Mouse (Mus musculus) CH12.LX (cell line): Measurements from ENCODE around the gene Tiam1. TPM values are rescaled to one million over a fixed set of nuclear protein-coding genes. Genes with fewer than 3 reads are reported as not detected.

Source experiments
- DNase-seq: peaks from one replicate; pipeline ENCODE4 v3.0.0-alpha.2; 2013; ENCODE audit errors: extremely low read depth
- H3K27ac ChIP-seq: 2 replicates; pipeline ENCODE4 v1.5.1; 2012; ENCODE audit warnings: low read depth, mild to moderate bottlenecking, control low read depth, moderate library complexity; ENCODE audit not compliant: insufficient read depth
- H3K27me3 ChIP-seq: replicated peaks from 2 replicates; pipeline ENCODE3; 2012; ENCODE audit warnings: inconsistent platforms
- H3K36me3 ChIP-seq, 2 experiments: replicated peaks in 1 of 2; 2 replicates each; pipeline versions ENCODE3 to v1.6.1; 2012; ENCODE audit warnings: inconsistent platforms in 1 of 2, low read length in 1 of 2, mild to moderate bottlenecking in 1 of 2, mixed read lengths in 1 of 2, moderate library complexity in 1 of 2; ENCODE audit not compliant: control insufficient read depth in 1 of 2, insufficient read depth in 1 of 2
- H3K4me1 ChIP-seq, 2 experiments: 2 replicates each; pipeline ENCODE4 v1.6.1; 2012; ENCODE audit warnings: inconsistent platforms in 1 of 2, moderate library complexity in 1 of 2; ENCODE audit not compliant: insufficient read depth in 2 of 2, control insufficient read depth in 1 of 2
- H3K4me2 ChIP-seq: 2 replicates; pipeline ENCODE4 v1.6.1; 2012; ENCODE audit warnings: low read depth, mild to moderate bottlenecking, control low read depth; ENCODE audit not compliant: poor library complexity, insufficient read depth, severe bottlenecking
- H3K4me3 ChIP-seq, 3 experiments: fragments of 150-350 bp in 1 of 3; sonication (generic) in 1 of 3; replicated peaks in 1 of 3; 2 replicates each; pipeline versions ENCODE3 to v1.5.1; 2011 to 2012; ENCODE audit warnings: low read depth in 2 of 3, low read length in 2 of 3, mild to moderate bottlenecking in 2 of 3, moderate library complexity in 2 of 3, control low read depth in 1 of 3, improper control_type of control experiment in 1 of 3, inconsistent platforms in 1 of 3, mixed read lengths in 1 of 3; ENCODE audit not compliant: poor library complexity in 1 of 3
- H3K79me2 ChIP-seq: replicated peaks from 2 replicates; pipeline ENCODE4 v1.6.1; 2012; ENCODE audit warnings: mild to moderate bottlenecking, moderate library complexity; ENCODE audit not compliant: control insufficient read depth, poor library complexity, insufficient read depth, severe bottlenecking; ENCODE audit errors: extremely low read depth
- H3K9ac ChIP-seq: 2 replicates; pipeline ENCODE4 v1.6.1; 2012; ENCODE audit warnings: low read depth, mild to moderate bottlenecking, control low read depth, moderate library complexity; ENCODE audit not compliant: insufficient read depth
- H3K9me3 ChIP-seq: replicated peaks from 2 replicates; pipeline ENCODE3; 2012; ENCODE audit warnings: low read length, inconsistent platforms, mixed read lengths
- CHD2 ChIP-seq: IDR thresholded peaks from 2 replicates; pipeline ENCODE4 v1.6.1; 2011; ENCODE audit warnings: low read length, improper control_type of control experiment
- CTCF ChIP-seq, 2 experiments: IDR thresholded peaks in 1 of 2; conservative IDR thresholded peaks in 1 of 2; 2 replicates each; pipeline ENCODE4 v1.5.1; 2011 to 2012; ENCODE audit warnings: low read depth in 2 of 2, low read length in 2 of 2, improper control_type of control experiment in 1 of 2, inconsistent platforms in 1 of 2, mild to moderate bottlenecking in 1 of 2, moderate library complexity in 1 of 2
- E2F4 ChIP-seq: IDR thresholded peaks from 2 replicates; pipeline ENCODE4 v1.6.1; 2011; ENCODE audit warnings: low read depth, low read length, improper control_type of control experiment; ENCODE audit not compliant: insufficient replicate concordance
- ELF1 ChIP-seq: IDR thresholded peaks from 2 replicates; pipeline ENCODE4 v1.6.1; 2014; ENCODE audit warnings: low read depth, mild to moderate bottlenecking, inconsistent platforms, low read length, improper control_type of control experiment
- GABPA ChIP-seq: IDR thresholded peaks from 2 replicates; pipeline ENCODE4 v1.6.1; 2012; ENCODE audit warnings: low read depth, low read length, improper control_type of control experiment, inconsistent platforms; ENCODE audit not compliant: insufficient replicate concordance
- KAT2A ChIP-seq: IDR thresholded peaks from 2 replicates; pipeline ENCODE4 v1.6.1; 2012; ENCODE audit warnings: low read length, improper control_type of control experiment, inconsistent platforms; ENCODE audit not compliant: insufficient replicate concordance
- MXI1 ChIP-seq: IDR thresholded peaks from 2 replicates; pipeline ENCODE4 v1.6.1; 2011; ENCODE audit warnings: mild to moderate bottlenecking, low read depth, low read length, improper control_type of control experiment
- NRF1 ChIP-seq: IDR thresholded peaks from 2 replicates; pipeline ENCODE4 v1.6.1; 2014; ENCODE audit warnings: low read depth, mild to moderate bottlenecking, inconsistent platforms, low read length, improper control_type of control experiment, moderate library complexity
- PAX5 ChIP-seq: IDR thresholded peaks from 2 replicates; pipeline ENCODE4 v1.6.1; 2012; ENCODE audit warnings: low read length, inconsistent platforms, mixed read lengths
- POLR2A ChIP-seq: IDR thresholded peaks from 2 replicates; pipeline ENCODE4 v1.6.1; 2011; ENCODE audit warnings: low read depth, mild to moderate bottlenecking, improper control_type of control experiment, low read length
- POLR2AphosphoS2 ChIP-seq: IDR thresholded peaks from 2 replicates; pipeline ENCODE4 v1.6.1; 2011; ENCODE audit warnings: low read depth, low read length, improper control_type of control experiment
- RCOR1 ChIP-seq: conservative IDR thresholded peaks from 2 replicates; pipeline ENCODE4 v1.6.1; 2012; ENCODE audit warnings: low read depth, mild to moderate bottlenecking, inconsistent platforms, low read length, improper control_type of control experiment
- SMC3 ChIP-seq: IDR thresholded peaks from 2 replicates; pipeline ENCODE4 v1.6.1; 2011; ENCODE audit warnings: low read depth, low read length, improper control_type of control experiment
- TCF12 ChIP-seq: IDR thresholded peaks from 2 replicates; pipeline ENCODE4 v1.6.1; 2014; ENCODE audit warnings: low read depth, mild to moderate bottlenecking, inconsistent platforms, low read length, improper control_type of control experiment
- USF1 ChIP-seq: IDR thresholded peaks from 2 replicates; pipeline ENCODE4 v1.6.1; 2014; ENCODE audit warnings: low read depth, mild to moderate bottlenecking, inconsistent platforms, low read length, improper control_type of control experiment
- ZC3H11A ChIP-seq: IDR thresholded peaks from 2 replicates; pipeline ENCODE4 v1.6.1; 2012; ENCODE audit warnings: low read depth, mild to moderate bottlenecking, inconsistent platforms, low read length, improper control_type of control experiment
- ZKSCAN1 ChIP-seq: IDR thresholded peaks from 2 replicates; pipeline ENCODE4 v1.6.1; 2012; ENCODE audit warnings: low read depth, inconsistent platforms, low read length, improper control_type of control experiment, borderline replicate concordance
- ZNF384 ChIP-seq: IDR thresholded peaks from 2 replicates; pipeline ENCODE4 v1.6.1; 2012; ENCODE audit warnings: low read depth, low read length, improper control_type of control experiment, inconsistent platforms
- dilution Hi-C: fragments of 300-500 bp; cut with MboI; formaldehyde crosslinking; loops from 2 replicates; pipeline ENCODE4 v1.14.3; 2020; ENCODE audit warnings: low sequenced_read_pairs; ENCODE audit not compliant: extremely low pct_unique_long_range_greater_than_20kb, extremely low pct_ligation_motif_present
- in situ Hi-C: fragments of 300-500 bp; cut with MboI; formaldehyde crosslinking; loops from 3 replicates; pipeline ENCODE4 v1.14.3; 2019; ENCODE audit warnings: low sequenced_read_pairs, low pct_ligation_motif_present, low pct_unique_long_range_greater_than_20kb, mixed read lengths
- polyA plus RNA-seq: library from polyadenylated mRNA; unstranded; fragments of >175 nt; gene quantifications from 2 replicates; pipeline ENCODE4 v1.2.1, GENCODE M21; 2012; ENCODE audit warnings: low read depth; ENCODE audit not compliant: insufficient read length
- total RNA-seq, 2 experiments: library from RNA; depleted of rRNA; stranded (reverse); fragments of 300-350 nt in 1 of 2; fragments of >200 nt in 1 of 2; gene quantifications; 2 replicates each; pipeline ENCODE4 v1.2.3; 2012 to 2014

Gene Tiam1
- total and polyA plus RNA-seq, 3 experiments, result 0.03 to 0.40 (median 0.04) TPM

DNA sequence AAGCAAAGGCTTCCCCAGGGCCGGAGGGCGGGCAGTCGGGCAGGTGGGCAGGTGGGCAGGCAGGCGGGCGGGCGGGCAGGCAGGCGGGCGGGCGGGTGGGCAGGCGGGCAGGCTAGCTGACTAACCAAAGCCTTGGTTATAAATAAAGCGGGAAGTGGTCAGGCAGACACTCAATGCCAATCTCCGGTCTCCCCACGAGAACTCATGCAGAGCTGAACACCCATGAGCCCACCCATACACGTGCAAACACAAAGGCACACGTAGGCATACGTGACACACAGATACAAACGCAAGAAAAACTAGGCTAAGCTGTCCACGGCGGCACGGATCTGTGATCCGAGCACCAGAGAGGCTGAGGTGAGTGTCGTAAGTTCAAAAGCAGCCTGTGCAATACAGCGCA lies 6.4 kb downstream of the Tiam1 start:
- DNase-seq, result no peak
- H3K27ac ChIP-seq, result no peak overlapping the region
- H3K9me3 ChIP-seq, result peaks cover 28% of the 10 kb centered on the region
- no peaks in the 10 kb centered on the region for H3K36me3 ChIP-seq
- dilution Hi-C loops (no loop called here), in situ Hi-C loops (no loop called here)
- TF ChIP-seq PAX5, result no peak
- TF ChIP-seq ZNF384, result no peak
- no peak for TF ChIP-seq GABPA
- TF ChIP-seq USF1, result no peak
- TF ChIP-seq NRF1, result no peak
- no peak for TF ChIP-seq CHD2
- no peak for TF ChIP-seq TCF12
- no peak for TF ChIP-seq ZKSCAN1
- no peak for TF ChIP-seq CTCF (conservative IDR thresholded peaks at IDR 0.05 in 1 of 2, IDR thresholded peaks at IDR 0.05 in 1 of 2; ENCODE audit: low read depth in 2 of 2, low read length in 2 of 2)
- no peak for TF ChIP-seq SMC3
- TF ChIP-seq ELF1, result no peak
- no peak for TF ChIP-seq POLR2AphosphoS2
- TF ChIP-seq ZC3H11A, result no peak
- TF ChIP-seq MXI1, result no peak
- TF ChIP-seq KAT2A, result no peak
- no peak for TF ChIP-seq POLR2A
- no peak overlapping the region for H3K4me3 ChIP-seq
- no peak overlapping the region for H3K4me2 ChIP-seq
- H3K4me1 ChIP-seq, result no peaks in the 10 kb centered on the region
- H3K9ac ChIP-seq, result no peak overlapping the region
- no peaks in the 10 kb centered on the region for H3K79me2 ChIP-seq
- H3K27me3 ChIP-seq, result peaks cover 25% of the 10 kb centered on the region

DNA sequence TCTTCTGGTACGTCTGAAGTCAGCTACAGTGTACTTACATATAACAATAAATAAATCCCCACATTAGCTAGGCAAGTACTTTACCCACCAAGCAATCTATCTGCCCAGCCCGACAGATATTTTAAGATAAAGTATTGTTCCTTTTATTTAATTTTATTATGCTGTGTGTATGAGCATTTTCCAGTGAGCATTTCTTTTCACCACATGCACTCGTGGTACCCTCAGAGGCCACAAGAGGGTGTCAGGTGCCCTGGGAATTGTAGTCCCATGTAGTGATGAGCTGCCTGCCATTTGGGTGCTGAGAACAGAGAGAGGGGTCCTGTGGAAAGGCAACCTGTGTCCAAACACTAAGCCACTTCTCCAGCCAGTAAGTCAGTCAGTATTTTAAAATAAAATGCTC lies 8.0 kb downstream of the Tiam1 start:
- dilution Hi-C loops, result no loop called here
- no peak for TF ChIP-seq RCOR1
- peak; percentile 16; the same call in 1 of the 2 replicates for TF ChIP-seq SMC3
- no peak for TF ChIP-seq E2F4
- no peak for TF ChIP-seq GABPA
- TF ChIP-seq CTCF (conservative IDR thresholded peaks at IDR 0.05 in 1 of 2, IDR thresholded peaks at IDR 0.05 in 1 of 2; ENCODE audit: low read depth in 2 of 2, low read length in 2 of 2), result peak in 1 of 2 experiments; percentile 19; a peak in 1 of 4 replicates
- TF ChIP-seq, all 38 proteins: peak for 2
- Histone ChIP-seq H3K4me2 (no peak overlapping the region), H3K36me3 (no peaks in the 10 kb centered on the region), H3K79me2 (no peaks in the 10 kb centered on the region), H3K9ac (no peak overlapping the region), H3K9me3 (peaks cover 33% of the 10 kb centered on the region), H3K27ac (no peak overlapping the region), H3K4me3 (no peak overlapping the region), H3K4me1 (no peaks in the 10 kb centered on the region), H3K27me3 (peaks cover 33% of the 10 kb centered on the region)
- in situ Hi-C loops, result no loop called here
- no peak for DNase-seq
